Mouse (Mus musculus): ENCODE results near the gene Igf2bp2. TPM values are rescaled to one million over a fixed set of nuclear protein-coding genes. Genes with fewer than 3 reads are reported as not detected.

Igf2bp2 gene
- polyA plus RNA-seq (2014; fragmentation: Illumina TruSeq; extraction: RNeasy Lipid Tissue Mini Kit (QIAGEN cat#74804); ENCODE audit: low read depth, low replicate concordance): 6.6 TPM

GRCm38 (mm10) chr16:22162512-22163455, at the start of gene Igf2bp2:
Gene Igf2bp2, minus strand, starts transcription at chr16:22163299.

GRCm38 (mm10) chr16:22009099-22009584, 154.0 kb downstream of the Igf2bp2 start, which contains the start of gene Senp2:
Gene Senp2, plus strand, starts transcription at chr16:22009484.

Other genes starting within 250 kb of the Igf2bp2 start
- gene Tmem41a, start 215.7 kb downstream of the Igf2bp2 start, polyA plus RNA-seq (2014; fragmentation: Illumina TruSeq; extraction: RNeasy Lipid Tissue Mini Kit (QIAGEN cat#74804); ENCODE audit: low read depth, low replicate concordance): 7.7 TPM
- not detected for gene Liph, start 167.6 kb downstream of the Igf2bp2 start, polyA plus RNA-seq (2014; fragmentation: Illumina TruSeq; extraction: RNeasy Lipid Tissue Mini Kit (QIAGEN cat#74804); ENCODE audit: low read depth, low replicate concordance)
- 81.7 TPM for gene Senp2, start 153.8 kb downstream of the Igf2bp2 start, polyA plus RNA-seq (2014; fragmentation: Illumina TruSeq; extraction: RNeasy Lipid Tissue Mini Kit (QIAGEN cat#74804); ENCODE audit: low read depth, low replicate concordance)
- gene Tra2b, start 102.7 kb upstream of the Igf2bp2 start, polyA plus RNA-seq (2014; fragmentation: Illumina TruSeq; extraction: RNeasy Lipid Tissue Mini Kit (QIAGEN cat#74804); ENCODE audit: low read depth, low replicate concordance): 261 TPM